Mouse (Mus musculus) layer of hippocampus, adult 18-20 months (tissue): Measurements from ENCODE around the gene Cbln4. TPM values are rescaled to one million over a fixed set of nuclear protein-coding genes. Genes with fewer than 3 reads are reported as not detected.

Experiments
- total RNA-seq, 2 experiments: library from RNA; stranded (reverse); gene quantifications; 2 replicates each; pipeline ENCODE4 v1.2.3; 2021

The Cbln4 gene
- total RNA-seq, 2 experiments from 2014 or later = 6.0 to 6.4 TPM

Other genes with a start within 250 kb of the Cbln4 start
- gene Mc3r, start 205.0 kb upstream of the Cbln4 start, total RNA-seq = under 1 TPM; 0.22 to 0.28 TPM